Mouse (Mus musculus): Measurements from ENCODE around the gene Dgcr2.

- TF ChIP-seq GATA1 (IDR thresholded peaks at IDR 0.05; ENCODE audit: borderline replicate concordance, low read length) (no peak), POLR2AphosphoS5 (IDR thresholded peaks at IDR 0.05; ENCODE audit: insufficient replicate concordance, low read depth, low read length) (no peak), CTCF (IDR thresholded peaks at IDR 0.05; ENCODE audit: low read depth, low read length) (no peak), GATA2 (IDR thresholded peaks at IDR 0.05; ENCODE audit: borderline replicate concordance, low read depth, low read length) (no peak)
Measured at GRCm38 (mm10) chr16:17831781-17832180, 66.6 kb downstream of the Dgcr2 start.

Data from G1E (cell line).